Mouse (Mus musculus) kidney, postnatal 14 days (tissue): ENCODE results near the gene Tex30.
"Not testable (repeated sequence)": the region's sequence is repeated elsewhere in the genome, so short reads cannot be mapped to it uniquely, and the experiment has no call there.

Source experiments
- DNase-seq: peaks from one replicate; pipeline ENCODE4 v3.0.0; 2022; ENCODE audit warnings: mixed read lengths

Gene Tex30

GRCm38 (mm10) chr1:44102259-44102717 is at the start of gene Tex30:
TSS of gene Tex30 (minus strand) at chr1:44102441.
- peak; percentile 97 for DNase-seq

GRCm38 (mm10) chr1:44148706-44149105 is 46.5 kb upstream of the Tex30 start:
- no peak for DNase-seq

- peak; percentile 91 for DNase-seq
Observed at GRCm38 (mm10) chr1:44147563-44148381, 45.5 kb upstream of the Tex30 start, which contains the start of gene Ercc5. TSS of gene Ercc5 (plus strand) at chr1:44147744.

GRCm38 (mm10) chr1:44142747-44143146 is 40.5 kb upstream of the Tex30 start:
- DNase-seq = no peak

- DNase-seq = no peak
Observed at GRCm38 (mm10) chr1:44140232-44140631, 38.0 kb upstream of the Tex30 start.

- no peak for DNase-seq
Observed at GRCm38 (mm10) chr1:44129929-44130581, 27.8 kb upstream of the Tex30 start.

- DNase-seq = no peak
Observed at GRCm38 (mm10) chr1:44125590-44125989, 23.3 kb upstream of the Tex30 start.

GRCm38 (mm10) chr1:44122256-44122655 is 20.0 kb upstream of the Tex30 start:
- DNase-seq = no peak

- no peak for DNase-seq
Observed at GRCm38 (mm10) chr1:44120074-44120406, 17.8 kb upstream of the Tex30 start.

- DNase-seq = peak; percentile 88
Observed at GRCm38 (mm10) chr1:44119201-44120073, 17.2 kb upstream of the Tex30 start.

GRCm38 (mm10) chr1:44118239-44119054 is 16.2 kb upstream of the Tex30 start, which contains the start of the genes Kdelc1 and Bivm:
TSS of gene Kdelc1 (minus strand) at chr1:44118808.
TSS of gene Bivm (plus strand) at chr1:44118957.
- peak; percentile 94 for DNase-seq

- DNase-seq = no peak
Observed at GRCm38 (mm10) chr1:44117571-44117970, 15.3 kb upstream of the Tex30 start.

- no peak for DNase-seq
Observed at GRCm38 (mm10) chr1:44102939-44103338, 698 bp upstream of the Tex30 start.

- DNase-seq = peak; percentile 36
Observed at GRCm38 (mm10) chr1:44101448-44102225, 604 bp downstream of the Tex30 start.

- peak; percentile 65 for DNase-seq
Observed at GRCm38 (mm10) chr1:44064625-44065024, 37.6 kb downstream of the Tex30 start.

- no peak for DNase-seq
Observed at GRCm38 (mm10) chr1:44063439-44063838, 38.8 kb downstream of the Tex30 start.

- no peak for DNase-seq
Observed at GRCm38 (mm10) chr1:44061836-44062235, 40.4 kb downstream of the Tex30 start, which contains the start of gene Gm8251. TSS of gene Gm8251 (minus strand) at chr1:44061936.

GRCm38 (mm10) chr1:44057805-44058204 is 44.4 kb downstream of the Tex30 start:
- no peak for DNase-seq

GRCm38 (mm10) chr1:44046556-44046955 is 55.7 kb downstream of the Tex30 start:
- no peak for DNase-seq

- DNase-seq = not testable (repeated sequence)
Observed at GRCm38 (mm10) chr1:44045689-44046088, 56.6 kb downstream of the Tex30 start.

GRCm38 (mm10) chr1:44042555-44042915 is 59.7 kb downstream of the Tex30 start:
- DNase-seq = no peak
